Mouse (Mus musculus) cerebellum, adult 11 months (tissue): ENCODE results near the gene Map3k5.

ENCODE experiments used
- DNase-seq: peaks from one replicate; pipeline ENCODE4 v3.0.0; 2022

Gene Map3k5

GRCm38 (mm10) chr10:20060320-20060970 is 126.2 kb downstream of the Map3k5 start:
- no peak for DNase-seq

GRCm38 (mm10) chr10:20064556-20065207 is 130.4 kb downstream of the Map3k5 start:
- no peak for DNase-seq

- no peak for DNase-seq
Observed at GRCm38 (mm10) chr10:20066069-20066665, 131.9 kb downstream of the Map3k5 start.

GRCm38 (mm10) chr10:20069771-20070460 is 135.6 kb downstream of the Map3k5 start:
- no peak for DNase-seq

GRCm38 (mm10) chr10:20070576-20071109 is 136.4 kb downstream of the Map3k5 start:
- DNase-seq = no peak

GRCm38 (mm10) chr10:20071716-20072115 is 137.4 kb downstream of the Map3k5 start:
- DNase-seq = no peak

GRCm38 (mm10) chr10:20073236-20073893 is 139.1 kb downstream of the Map3k5 start:
- DNase-seq = peak; percentile 78

GRCm38 (mm10) chr10:20076541-20077469 is 142.5 kb downstream of the Map3k5 start:
- no peak for DNase-seq

GRCm38 (mm10) chr10:20078350-20078749 is 144.1 kb downstream of the Map3k5 start:
- DNase-seq = no peak

GRCm38 (mm10) chr10:20087841-20088240 is 153.6 kb downstream of the Map3k5 start:
- no peak for DNase-seq

GRCm38 (mm10) chr10:20089026-20089425 is 154.8 kb downstream of the Map3k5 start:
- no peak for DNase-seq

GRCm38 (mm10) chr10:20090171-20090570 is 155.9 kb downstream of the Map3k5 start:
- no peak for DNase-seq

- DNase-seq = no peak
Observed at GRCm38 (mm10) chr10:20091416-20091815, 157.1 kb downstream of the Map3k5 start.

GRCm38 (mm10) chr10:20092371-20092770 is 158.1 kb downstream of the Map3k5 start:
- no peak for DNase-seq

- no peak for DNase-seq
Observed at GRCm38 (mm10) chr10:20101456-20101855, 167.2 kb downstream of the Map3k5 start.

- peak; percentile 73 for DNase-seq
Observed at GRCm38 (mm10) chr10:20104271-20104931, 170.1 kb downstream of the Map3k5 start.

GRCm38 (mm10) chr10:20105575-20105974 is 171.3 kb downstream of the Map3k5 start:
- DNase-seq = no peak

GRCm38 (mm10) chr10:20107031-20107430 is 172.8 kb downstream of the Map3k5 start:
- no peak for DNase-seq

GRCm38 (mm10) chr10:20111508-20111907 is 177.2 kb downstream of the Map3k5 start:
- no peak for DNase-seq

- DNase-seq = peak; percentile 31
Observed at GRCm38 (mm10) chr10:20112026-20112973, 178.0 kb downstream of the Map3k5 start.
